In the genomic region with DNA sequence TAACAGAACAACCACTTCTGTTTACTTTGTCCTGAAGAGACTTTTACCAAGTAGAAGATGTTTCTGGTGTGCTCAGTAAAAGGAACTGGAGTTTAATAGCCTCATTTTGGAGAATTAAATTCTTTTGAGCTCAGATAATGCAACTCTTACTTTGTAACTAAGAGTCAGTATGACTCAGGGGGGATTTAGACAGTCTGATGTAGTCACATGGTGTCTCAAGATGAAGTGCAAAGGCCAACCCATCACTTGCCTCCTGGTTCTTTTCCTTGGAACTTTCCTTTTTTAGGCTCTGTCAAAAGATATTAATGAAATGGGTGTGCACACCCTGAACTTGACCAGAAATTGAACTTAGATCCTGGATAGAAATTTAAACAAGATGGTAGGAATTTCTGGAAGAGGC, we compare ENCODE assay signal across 23 mouse cellular contexts.
"Had no signal": no experiment of that assay in that cellular context is flagged by ENCODE, and none has a peak within 500 bp of the region (broad histone marks: within the 10 kb centered on the region; RNA-seq: fewer than 3 reads in every experiment).

No protein-coding gene starts in this region.

- H3K9ac ChIP-seq: heart, embryonic 12.5 days; hindbrain, embryonic 12.5 days; hindbrain, embryonic 14.5 days; intestine, embryonic 15.5 days; limb, embryonic 12.5 days had no signal

- H3K27ac ChIP-seq: heart, embryonic 10.5 days; hindbrain, embryonic 10.5 days; hindbrain, embryonic 12.5 days; hindbrain, embryonic 14.5 days; intestine, embryonic 15.5 days; layer of hippocampus, adult 2 months; left cerebral cortex, adult 2 months; limb, embryonic 10.5 days; limb, embryonic 12.5 days had no signal

- H3K4me1 ChIP-seq: heart, embryonic 10.5 days; heart, embryonic 12.5 days; hindbrain, embryonic 10.5 days; hindbrain, embryonic 12.5 days; intestine, embryonic 15.5 days; limb, embryonic 10.5 days; limb, embryonic 12.5 days had no signal

- H3K36me3 ChIP-seq: heart, embryonic 10.5 days; heart, embryonic 12.5 days; hindbrain, embryonic 10.5 days; hindbrain, embryonic 12.5 days; intestine, embryonic 15.5 days; limb, embryonic 10.5 days; limb, embryonic 12.5 days had no signal

- ATAC-seq: hindbrain, embryonic 16.5 days; inflammation-experienced regulatory T-cells, adult 6 months; intestine, embryonic 15.5 days; intestine, postnatal 0 days had no signal

- H3K4me3 ChIP-seq: heart, embryonic 10.5 days; heart, embryonic 12.5 days; hindbrain, embryonic 10.5 days; hindbrain, embryonic 12.5 days; intestine, embryonic 15.5 days; layer of hippocampus, adult 2 months; left cerebral cortex, adult 2 months; limb, embryonic 10.5 days; limb, embryonic 12.5 days had no signal

- H3K9me3 ChIP-seq: heart, embryonic 10.5 days; heart, embryonic 12.5 days; hindbrain, embryonic 10.5 days; hindbrain, embryonic 12.5 days; intestine, embryonic 15.5 days; limb, embryonic 10.5 days; limb, embryonic 12.5 days had no signal

- DNase-seq: gastrocnemius, postnatal 14 days; heart, postnatal 10 days; heart, postnatal 4 days; kidney, adult 18-20 months; kidney, adult 8-10 months; kidney, postnatal 10 days; kidney, postnatal 25 days; kidney, postnatal 4 days; liver had no signal

- H3K4me2 ChIP-seq: heart, embryonic 12.5 days; hindbrain, embryonic 12.5 days; hindbrain, embryonic 14.5 days; intestine, embryonic 15.5 days; limb, embryonic 12.5 days; liver, embryonic 11.5 days had no signal

- H3K27me3 ChIP-seq: heart, embryonic 12.5 days; hindbrain, embryonic 12.5 days; intestine, embryonic 15.5 days; limb, embryonic 12.5 days had no signal
